Mouse (Mus musculus) erythroblast, embryonic 14.5 days (primary cell): ENCODE data around the gene Sbp.

ENCODE experiments used
- GATA1 ChIP-seq: IDR thresholded peaks from 2 replicates; pipeline ENCODE4 v1.6.1; 2012; ENCODE audit warnings: low read length, inconsistent platforms, mixed read lengths
- TAL1 ChIP-seq: IDR thresholded peaks from 3 replicates; pipeline ENCODE4 v1.6.1; 2012; ENCODE audit warnings: low read length, inconsistent platforms, mixed read lengths

DNA sequence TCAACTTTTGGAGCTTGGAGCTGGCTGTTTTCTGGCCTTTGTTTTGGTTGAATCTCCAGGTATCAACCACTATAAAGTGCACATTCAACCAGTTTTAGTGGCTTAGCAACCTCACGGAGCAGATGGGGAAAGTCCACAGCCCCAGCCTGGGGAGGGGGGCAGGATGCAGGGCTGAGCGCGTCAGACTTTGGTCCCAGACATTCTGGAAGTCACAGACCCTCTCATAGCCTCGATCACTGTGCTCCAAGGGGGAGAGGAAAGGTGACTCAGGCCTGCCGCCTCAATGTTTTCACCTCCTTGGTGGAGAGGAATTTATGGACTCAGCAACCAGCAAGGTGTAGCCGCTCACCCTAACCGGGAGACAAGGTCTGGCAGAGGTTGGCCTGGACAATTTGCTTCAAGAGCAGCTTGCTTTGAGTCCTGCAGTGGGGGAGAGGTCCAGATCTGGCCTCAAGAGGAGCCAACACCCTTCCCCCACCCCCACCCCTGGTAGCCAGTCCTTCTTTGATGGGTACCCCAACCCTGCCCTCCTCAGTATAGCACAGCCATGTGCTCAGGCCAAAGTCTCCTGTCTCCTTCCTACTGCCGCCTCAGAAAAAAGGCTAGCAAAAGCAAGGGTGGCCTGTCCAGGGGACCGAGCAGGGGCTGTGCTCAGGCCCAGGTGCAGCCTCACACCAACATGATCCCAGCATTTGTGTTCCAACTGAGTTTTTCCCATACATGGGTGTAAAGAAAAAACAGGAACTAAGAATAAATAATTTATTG lies 51.5 kb downstream of the Sbp start:
- TF ChIP-seq GATA1 (no peak), TAL1 (no peak)
